Mouse (Mus musculus) gastrocnemius, adult 8-10 months (tissue): ENCODE data around the gene Gm45233. TPM values are rescaled to one million over a fixed set of nuclear protein-coding genes. Genes with fewer than 3 reads are reported as not detected.

Experiments
- DNase-seq, 2 experiments: peaks; one replicate each; pipeline ENCODE4 v3.0.0; 2022; ENCODE audit warnings: low spot score in 2 of 2
- microRNA-seq: library from miRNA; unstranded; fragments of <30 nt; microRNA quantifications from one replicate; pipeline ENCODE4 v1.2.0, GENCODE M21; 2022
- total RNA-seq, 4 experiments: library from RNA; stranded (reverse); gene quantifications; 2 replicates each; pipeline ENCODE4 v1.2.4; 2022

Gene Gm45233
- total RNA-seq, 4 experiments from 2014 or later: 0.73 TPM; not detected in 3

DNA sequence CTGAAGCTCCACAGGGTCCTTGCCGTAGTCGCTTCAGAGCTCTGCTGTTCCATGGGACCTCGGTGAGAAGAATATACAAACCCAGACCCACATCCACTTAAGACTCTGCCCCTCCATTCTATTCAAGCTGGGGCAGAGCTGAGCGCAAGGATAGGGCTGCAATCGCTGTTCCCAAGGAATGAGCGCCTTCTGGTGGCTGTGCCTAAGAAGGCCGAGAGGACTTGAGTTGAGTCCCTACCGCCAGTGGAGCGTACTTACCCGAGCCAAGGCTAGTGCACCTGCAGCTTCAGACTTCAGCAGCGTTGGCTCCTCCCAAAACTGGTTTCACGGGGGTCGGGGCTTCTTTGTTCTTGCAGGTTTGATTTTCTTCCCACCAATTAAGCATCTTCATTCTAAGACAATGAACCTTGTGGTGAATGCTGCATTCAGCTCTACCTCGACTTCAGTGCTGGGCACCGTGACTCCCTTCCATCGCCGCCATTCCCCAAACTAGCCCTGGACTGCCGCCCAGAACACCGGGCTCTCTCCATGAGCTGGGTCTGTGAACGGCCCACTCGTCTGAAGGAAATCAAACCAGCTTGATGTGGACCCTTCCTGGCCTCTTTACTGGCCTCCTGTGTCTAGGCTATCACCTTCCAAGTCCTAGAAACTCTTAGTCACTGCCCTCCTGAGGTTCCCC is 51.6 kb downstream of the Gm45233 start:
- DNase-seq: no peak

DNA sequence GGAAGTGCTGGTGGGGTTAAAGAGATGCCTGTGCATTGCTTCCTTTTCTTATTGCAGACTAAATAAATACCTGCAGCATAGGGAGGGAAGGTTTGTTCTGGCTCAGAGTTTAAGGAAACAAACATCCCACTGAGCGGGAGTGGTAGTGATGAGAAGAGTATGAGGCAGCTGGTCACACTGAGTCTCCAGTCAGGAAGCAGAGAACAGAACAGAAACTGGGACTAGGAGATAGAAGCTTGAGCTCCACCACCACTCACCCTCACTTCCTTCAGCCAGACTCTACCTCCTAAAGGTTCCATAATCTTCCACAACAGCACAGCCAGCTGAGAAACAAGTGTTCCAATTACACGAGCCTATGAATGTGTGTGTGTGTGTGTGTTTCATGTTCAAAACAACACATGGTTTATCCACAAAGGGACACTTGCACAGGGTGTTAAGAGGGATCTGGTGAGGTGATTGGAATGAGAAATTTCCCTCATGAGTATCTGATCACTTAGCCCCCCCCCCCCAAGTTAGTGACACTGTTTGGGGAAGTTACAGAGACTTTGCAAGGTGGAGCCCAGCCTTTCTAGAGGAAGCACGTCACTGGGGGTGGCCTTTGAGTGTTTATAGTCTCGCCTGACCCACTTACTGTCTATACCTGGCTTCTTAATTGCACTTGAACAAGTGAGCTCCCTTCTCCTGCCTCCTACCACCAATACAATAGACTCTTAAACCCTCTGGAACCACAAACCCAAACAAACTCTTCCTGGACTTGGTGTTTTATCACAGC is 68.0 kb downstream of the Gm45233 start:
- DNase-seq: no peak

- DNase-seq: no peak
These were observed 68.6 kb downstream of the Gm45233 start for GRCm38 (mm10) chr7:43512519-43512918.

Small RNAs within 50 kb of the gene (microRNA-seq; reads per million reads assigned to microRNA genes)
- 3.3 reads per million for gene Mir7051

Other genes starting within 250 kb of the Gm45233 start
- gene Zfp715, start 130.8 kb upstream of the Gm45233 start, total RNA-seq: 10 to 100 TPM in 2 of 4 experiments, 1 to 10 TPM in 2; 9.9 to 11.7 (median 10.6) TPM
- gene Siglecf, start 92.8 kb upstream of the Gm45233 start, total RNA-seq: not detected
- gene Siglecg, start 35.9 kb upstream of the Gm45233 start, total RNA-seq: not detected
- gene Lim2, start 16.5 kb upstream of the Gm45233 start, total RNA-seq: not detected
- not detected for gene Nkg7, start 7.1 kb upstream of the Gm45233 start, total RNA-seq
- not detected for gene Cldnd2, start 3.3 kb upstream of the Gm45233 start, total RNA-seq
- gene Etfb, start within 50 bp of the Gm45233 start, total RNA-seq: 100 to 1,000 TPM; 284 to 324 (median 303) TPM
- 1 to 10 TPM; 1.3 to 2.7 (median 1.7) TPM for gene Vsig10l, start 19.0 kb downstream of the Gm45233 start, total RNA-seq
- gene Iglon5, start 45.9 kb downstream of the Gm45233 start, total RNA-seq: under 1 TPM in 3 of 4 experiments, not detected in 1; 0.10 to 0.31 (median 0.13) TPM
- gene 4931406B18Rik, start 61.8 kb downstream of the Gm45233 start, total RNA-seq: not detected
- under 1 TPM; 0.10 to 0.75 (median 0.52) TPM for gene Cd33, start 100.3 kb downstream of the Gm45233 start, total RNA-seq
- gene Zfp658, start 118.1 kb downstream of the Gm45233 start, total RNA-seq: under 1 TPM; 0.16 to 0.43 (median 0.33) TPM
- 1 to 10 TPM; 3.6 to 3.9 (median 3.8) TPM for gene Zfp719, start 135.5 kb downstream of the Gm45233 start, total RNA-seq
- not detected for gene Zfp819, start 163.0 kb downstream of the Gm45233 start, total RNA-seq
- not detected for gene Ceacam18, start 190.6 kb downstream of the Gm45233 start, total RNA-seq
- gene Siglece, start 216.0 kb downstream of the Gm45233 start, total RNA-seq: under 1 TPM; 0.12 to 0.25 (median 0.16) TPM
- 1 to 10 TPM; 2.1 to 3.2 (median 2.6) TPM for gene Ctu1, start 227.9 kb downstream of the Gm45233 start, total RNA-seq
- gene Klk14, start 246.3 kb downstream of the Gm45233 start, total RNA-seq: under 1 TPM in 1 of 4 experiments, not detected in 3; 0.19 TPM